Mouse (Mus musculus) thymus, postnatal 0 days (tissue): ENCODE measurements at regions not wholly inside any gene's neighbourhood (a gene's known extent, or its start where the extent isn't known, plus 50 kb on each side); places are given as distances from the start of the nearest gene placed in this dataset.
A peak's percentile ranks its signal among the peaks of the same experiment; 100 is the strongest.

Source experiments
- DNase-seq: peaks from one replicate; pipeline ENCODE4 v3.0.0-alpha.2; 2015; ENCODE audit warnings: low spot score

DNA sequence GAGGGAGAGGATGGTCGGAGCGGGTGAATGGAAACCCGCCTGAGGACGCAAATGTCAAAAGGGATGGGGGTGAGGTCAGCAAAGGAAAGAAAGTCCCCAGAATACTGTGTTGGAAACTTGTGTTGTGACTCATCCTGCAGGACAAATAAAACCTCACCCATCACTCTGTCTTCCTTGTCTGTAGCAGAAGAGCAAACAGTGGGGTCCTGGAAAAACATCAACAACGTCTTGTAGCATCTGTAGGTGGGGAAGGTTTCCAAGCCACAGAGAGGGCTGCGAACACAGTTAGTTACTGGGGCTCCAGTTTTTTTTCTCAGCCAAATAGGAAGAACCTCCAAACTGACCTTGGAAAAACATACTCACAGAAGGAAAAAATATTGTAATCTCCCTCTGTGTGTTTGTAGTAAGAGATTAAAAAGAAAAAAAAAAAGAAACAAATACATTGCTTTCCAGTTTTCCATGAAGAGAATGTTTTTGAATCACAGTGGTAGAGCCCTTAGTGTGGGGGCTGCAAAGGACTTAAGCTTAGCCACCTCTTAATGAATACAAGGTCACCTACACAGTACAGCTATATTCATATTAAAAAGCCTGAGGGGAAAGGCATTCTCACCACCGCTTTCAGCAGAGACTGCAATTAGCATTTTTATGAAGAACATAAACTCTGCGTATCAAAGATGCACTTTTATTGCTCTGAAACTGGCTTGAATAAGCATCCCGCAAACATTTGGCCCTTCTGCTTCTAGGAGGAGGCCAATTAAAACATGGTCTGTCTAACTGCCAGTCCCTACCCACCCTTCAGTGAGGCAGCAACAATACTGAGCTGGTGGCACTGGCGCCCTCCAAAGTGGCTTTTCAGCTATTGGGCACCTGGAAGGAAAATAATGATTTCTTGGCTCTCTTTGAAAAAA lies 198.6 kb upstream of the Tprg start:
- DNase-seq, result no peak

DNA sequence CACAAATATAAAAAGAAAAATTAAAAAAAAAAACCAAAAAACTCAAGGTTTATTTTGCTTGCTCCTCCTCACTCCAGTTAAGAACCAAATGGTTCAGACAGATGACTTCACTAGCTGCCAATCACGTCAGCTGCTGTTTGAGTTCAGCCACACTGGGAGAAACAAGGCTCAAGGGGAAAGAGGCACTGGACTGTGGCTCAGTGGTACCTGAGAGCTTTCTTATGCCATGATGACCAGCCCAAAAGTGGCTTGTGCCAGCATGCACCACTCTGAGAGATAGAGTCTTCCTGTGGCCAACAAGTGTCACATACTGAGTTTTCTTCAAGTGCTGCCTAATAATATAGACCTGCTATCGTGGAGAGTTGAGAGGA lies 198.0 kb upstream of the Tprg start:
- no peak for DNase-seq

DNA sequence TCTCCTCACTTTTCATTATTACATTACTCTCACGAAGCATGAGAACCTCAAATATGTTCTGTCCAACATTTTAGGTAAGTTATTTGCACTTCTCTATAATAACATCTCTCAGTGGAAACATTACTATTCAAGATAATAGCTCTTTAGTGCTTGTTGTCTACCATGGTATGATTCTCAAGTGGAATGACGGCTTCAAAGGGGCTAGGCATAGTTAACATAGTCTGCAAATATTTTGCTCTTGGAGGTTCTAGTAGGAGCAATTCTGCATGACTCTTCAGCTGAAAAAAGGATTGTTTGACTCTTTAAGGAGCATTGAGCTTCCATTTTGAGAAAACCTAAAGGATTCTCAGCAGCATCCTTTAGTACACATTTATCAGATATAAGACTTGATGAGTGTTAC lies 182.5 kb upstream of the Tprg start:
- no peak for DNase-seq

DNA sequence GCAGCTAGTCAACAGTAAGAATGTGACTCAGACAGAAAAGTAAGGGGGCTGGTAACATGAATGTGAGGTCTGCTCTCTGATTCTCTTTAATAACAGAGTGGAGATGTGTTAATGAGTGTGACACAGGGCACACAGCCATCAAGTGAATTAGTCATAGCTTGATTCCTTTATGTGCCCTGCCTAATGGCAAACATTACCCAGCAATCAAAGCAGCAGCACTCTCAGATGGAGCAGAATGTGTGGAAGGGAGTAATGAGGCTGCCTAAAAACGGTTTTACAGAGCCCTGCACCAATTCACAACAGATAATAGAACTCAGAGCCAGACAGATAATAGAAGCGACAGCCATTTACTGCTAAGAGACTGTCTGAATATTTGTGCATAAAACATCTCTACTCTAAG lies 182.0 kb upstream of the Tprg start:
- DNase-seq, result no peak

DNA sequence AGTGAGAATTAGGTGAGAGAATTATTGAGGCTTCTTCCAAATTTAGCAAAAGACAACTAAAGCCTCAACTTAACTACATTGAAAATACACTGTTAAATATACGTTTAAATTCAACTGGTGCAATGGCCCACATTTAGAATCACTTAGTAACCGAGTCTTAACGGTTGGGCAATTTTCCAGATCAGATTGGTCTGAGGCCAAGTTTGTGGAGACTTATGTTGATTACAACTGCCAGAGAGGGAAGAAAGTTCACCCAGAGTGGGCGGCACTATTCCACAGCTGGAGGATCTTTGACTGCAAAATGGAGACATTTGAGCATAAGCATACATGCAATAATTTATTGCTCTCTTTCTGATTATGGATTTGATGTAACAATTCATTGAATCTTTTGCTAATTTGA lies 146.5 kb upstream of the Tprg start:
- no peak for DNase-seq

DNA sequence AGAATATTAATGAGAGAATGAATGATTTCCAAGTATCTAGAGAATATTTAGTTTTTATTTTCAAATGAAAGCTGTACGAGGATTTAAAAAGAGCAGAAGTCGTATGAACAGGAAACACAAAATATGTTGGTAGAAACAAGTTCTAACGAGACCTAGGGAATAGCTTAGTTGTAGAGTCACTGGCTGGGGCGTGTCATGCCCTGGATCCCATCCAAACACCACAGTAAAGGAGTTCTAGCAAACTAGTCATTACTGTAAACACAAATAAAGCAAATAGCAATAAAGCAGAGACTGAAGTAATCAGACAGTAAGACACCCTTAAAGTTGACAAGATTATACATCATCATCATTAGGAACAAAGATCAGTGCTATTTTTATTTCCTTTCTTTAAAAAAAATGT lies 139.1 kb upstream of the Tprg start:
- DNase-seq, result no peak

DNA sequence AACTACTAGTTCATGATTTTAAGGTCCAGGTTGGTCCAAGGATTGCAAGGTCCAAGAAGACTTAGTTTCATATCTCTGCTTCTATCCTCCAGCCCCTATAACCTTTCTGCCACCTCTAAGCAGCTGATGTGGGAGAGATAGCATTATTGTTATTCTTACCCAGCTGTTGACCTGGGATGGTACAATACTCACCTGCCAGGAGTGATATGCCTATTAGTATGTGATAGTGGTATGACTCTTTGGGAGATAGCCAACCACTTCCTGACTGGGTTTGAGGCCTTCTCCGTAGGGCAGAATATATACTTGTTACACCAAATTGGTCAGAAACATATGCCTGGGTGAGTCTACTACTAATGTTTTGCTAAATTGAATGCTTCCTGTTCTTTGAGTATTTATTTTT lies 137.4 kb upstream of the Tprg start:
- DNase-seq, result no peak

DNA sequence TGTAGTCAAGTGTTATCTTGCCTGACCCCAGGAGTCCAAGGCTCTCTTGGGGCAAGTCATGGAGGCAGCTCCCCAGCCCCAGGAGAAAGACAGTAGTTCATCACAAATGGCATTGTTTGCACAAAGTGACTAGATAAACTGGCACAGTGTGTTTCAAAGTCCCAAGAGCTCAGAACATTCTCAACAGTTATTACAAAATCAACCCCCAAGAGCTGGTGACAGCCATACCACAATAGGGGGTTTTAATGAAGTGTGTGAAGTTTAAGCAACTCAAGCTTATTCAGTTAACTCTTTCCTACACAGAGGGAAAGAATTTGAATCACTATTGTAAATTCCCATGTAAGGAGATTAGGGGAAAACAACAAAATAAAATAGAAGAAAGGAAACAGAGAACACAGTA lies 109.7 kb upstream of the Tprg start:
- no peak for DNase-seq

DNA sequence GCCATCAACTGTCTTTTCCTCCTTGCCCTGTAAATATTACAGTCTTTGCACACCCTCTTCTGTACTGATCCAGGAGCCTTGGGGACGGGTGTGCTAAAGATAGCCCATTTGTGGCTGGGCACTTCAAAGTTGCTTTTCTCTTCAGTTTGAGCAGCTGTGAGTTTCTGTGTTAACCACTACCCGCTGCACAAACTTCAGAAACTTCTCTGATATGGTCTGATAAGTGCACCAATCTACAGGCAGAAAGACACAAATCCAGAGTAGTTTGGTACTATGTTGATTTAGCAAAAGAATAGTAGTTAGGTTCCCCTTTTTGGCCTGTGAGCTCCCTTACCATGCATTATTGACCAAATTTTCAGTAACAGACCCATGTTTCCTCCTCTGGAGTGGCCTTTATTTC lies 108.6 kb upstream of the Tprg start:
- peak; percentile 4 for DNase-seq

DNA sequence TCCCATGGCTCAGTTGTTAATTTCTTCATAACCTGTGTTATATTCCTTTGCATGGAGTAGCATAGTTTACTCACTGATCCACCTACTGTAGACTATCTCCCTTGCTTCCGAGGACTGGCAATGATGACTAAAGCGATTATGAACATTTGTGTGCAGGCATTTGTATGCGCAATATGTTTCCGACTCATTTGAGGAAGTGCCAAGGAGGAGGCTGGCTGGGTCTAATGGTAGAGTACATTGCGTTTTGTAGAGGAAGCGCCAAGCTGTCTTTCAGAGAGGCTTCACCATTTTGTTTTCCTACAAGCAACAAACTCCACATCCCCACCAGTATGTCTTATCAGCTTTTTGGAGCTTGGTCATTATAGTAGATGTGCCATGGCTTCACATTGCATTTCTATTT lies 104.7 kb upstream of the Tprg start:
- DNase-seq, result no peak

DNA sequence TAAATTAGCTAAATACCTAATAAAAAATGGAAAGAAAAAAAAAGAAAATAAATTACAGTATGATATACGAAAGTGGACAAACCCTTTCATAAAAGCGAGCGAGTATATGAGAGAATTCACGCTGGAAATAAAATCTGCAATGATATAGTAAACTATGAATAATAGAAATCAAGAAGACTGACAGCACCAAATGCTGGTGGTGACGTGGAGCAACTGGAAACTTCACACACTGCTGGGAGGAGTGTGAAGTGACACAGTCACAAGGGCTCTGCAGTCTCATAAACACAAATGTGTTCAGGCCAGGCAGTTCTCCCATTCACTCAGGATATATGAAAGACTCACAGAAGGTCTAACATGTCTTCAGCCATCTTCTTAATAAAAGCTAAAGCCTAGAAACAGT lies 89.5 kb upstream of the Tprg start:
- DNase-seq, result no peak

DNA sequence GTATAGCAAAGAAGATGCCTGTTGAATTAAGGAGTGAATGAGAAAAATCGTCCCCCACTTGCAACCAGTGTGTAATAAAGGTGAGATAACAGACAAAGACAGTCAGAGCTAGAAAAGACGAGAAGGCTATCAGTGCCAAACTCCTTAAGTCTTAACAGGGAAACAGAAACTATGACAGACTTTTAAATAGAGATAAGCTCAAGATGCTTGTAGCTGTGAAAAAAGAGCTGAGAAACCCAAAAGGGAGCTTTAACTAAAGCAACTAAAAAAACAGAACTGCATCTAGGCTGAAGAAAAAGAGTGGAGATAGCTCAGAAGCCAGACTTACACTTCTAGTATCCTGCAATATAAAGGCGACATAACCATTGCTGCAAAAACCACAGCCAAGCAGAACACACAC lies 87.8 kb upstream of the Tprg start:
- no peak for DNase-seq

DNA sequence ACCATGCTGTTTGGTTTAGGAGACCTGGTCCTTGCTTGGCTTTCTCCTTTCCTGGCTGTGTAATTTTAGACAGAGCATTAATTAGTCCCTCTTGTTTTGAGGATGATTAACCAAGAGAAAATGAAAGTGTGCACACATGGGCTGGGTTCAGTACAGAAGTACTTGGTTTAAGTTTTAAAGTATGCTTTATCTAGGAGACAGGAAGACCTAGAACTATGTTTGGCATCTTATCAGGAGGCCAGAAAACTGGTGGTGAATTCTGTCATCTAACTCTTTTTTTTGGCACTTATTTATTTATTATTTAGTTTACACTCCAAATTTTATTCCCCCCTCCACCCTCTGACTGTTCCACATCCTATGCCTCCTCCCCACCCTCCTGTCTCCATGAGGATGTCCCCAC lies 86.6 kb upstream of the Tprg start:
- DNase-seq, result no peak

DNA sequence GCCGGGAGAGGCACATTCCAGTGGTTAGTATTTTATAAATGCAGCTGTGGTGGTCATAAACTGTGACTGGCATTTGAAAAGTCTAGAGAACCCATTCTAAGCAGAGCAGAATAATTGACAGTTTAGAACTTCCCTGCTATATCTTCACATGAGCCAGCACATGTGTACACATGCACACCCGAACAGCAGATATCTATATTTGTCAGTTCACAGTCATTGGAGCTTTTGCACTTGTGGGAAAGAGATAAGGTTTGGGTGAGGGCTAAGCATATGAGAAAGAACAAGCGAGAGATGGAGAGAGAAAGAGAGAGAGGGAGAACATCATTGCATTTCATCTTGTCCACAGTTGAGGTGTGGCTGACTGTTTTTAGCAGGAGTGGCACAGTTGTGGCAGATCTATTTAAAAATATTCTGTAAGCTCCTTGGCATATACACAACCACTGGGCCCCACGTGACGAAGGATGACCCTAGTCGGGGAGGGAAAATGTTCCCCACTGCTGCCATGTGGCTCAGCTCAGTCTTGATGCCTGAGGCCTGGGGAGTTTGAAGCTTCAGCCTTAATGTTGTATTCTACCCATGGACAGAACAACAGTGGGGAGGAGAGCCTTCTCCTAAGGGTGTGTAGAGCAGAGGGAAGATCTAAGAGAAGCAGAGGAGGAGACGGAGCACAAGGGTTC lies 85.4 kb upstream of the Tprg start:
- no peak for DNase-seq

DNA sequence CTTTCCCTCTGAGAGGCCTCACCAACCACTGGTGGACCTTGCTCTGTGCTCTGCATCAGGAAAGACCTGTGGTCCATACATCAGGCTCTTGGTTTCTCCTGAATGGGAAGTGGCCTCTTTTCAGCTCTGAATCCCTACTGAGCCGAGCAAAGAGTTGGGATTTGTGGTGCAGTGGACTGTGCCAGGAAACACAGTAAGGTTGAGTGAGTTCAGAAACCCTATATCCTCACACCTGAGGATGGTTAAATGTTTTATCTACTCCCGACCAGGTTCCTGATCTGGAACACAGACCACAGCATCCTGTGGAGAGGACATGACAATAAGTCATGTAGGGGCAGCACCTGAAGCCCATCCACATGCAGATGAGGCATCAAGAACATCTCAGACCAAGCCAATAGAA lies 73.4 kb upstream of the Tprg start:
- no peak for DNase-seq

DNA sequence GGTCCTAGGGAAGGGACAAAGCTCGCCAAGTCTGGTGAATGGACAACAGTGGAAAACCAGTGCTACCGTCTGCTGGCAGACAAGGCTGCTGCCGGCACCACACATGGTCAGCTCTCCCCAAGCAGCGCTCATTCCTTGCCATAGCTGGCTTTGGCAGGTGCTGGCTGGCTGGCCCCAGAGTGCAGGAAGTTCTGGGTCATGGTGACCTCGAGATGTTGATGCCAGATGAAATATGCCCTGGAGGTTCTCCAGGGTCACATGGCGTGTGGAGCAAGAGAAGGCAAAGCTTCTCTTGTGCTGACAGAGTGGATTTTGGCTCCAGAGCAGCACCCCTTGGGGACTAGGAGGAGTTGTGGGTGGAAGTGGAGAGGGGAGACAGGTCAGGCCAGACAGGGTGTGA lies 66.1 kb upstream of the Tprg start:
- DNase-seq, result no peak

DNA sequence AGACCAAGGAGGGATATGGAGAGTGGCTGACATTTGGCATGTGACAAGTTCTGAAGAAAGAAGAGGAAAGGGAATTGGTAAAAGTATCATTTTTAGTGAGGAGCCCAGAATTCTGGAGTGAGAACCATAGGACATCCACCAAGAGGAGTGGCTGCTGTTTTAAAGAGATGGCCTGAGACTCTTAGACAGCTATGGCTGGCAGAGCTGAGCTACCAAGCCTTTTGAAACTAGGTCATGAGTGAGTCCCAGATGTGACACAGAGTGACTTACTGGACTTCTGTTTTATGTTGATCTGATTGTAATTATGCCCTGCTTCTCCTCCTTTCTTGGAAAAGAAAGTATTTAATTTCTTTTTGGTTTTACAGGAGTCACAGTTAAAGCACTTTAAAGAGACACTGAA lies 61.8 kb upstream of the Tprg start:
- no peak for DNase-seq
